Mouse (Mus musculus): Measurements from ENCODE around the gene Hcn1. TPM values are rescaled to one million over a fixed set of nuclear protein-coding genes. Genes with fewer than 3 reads are reported as not detected.

The Hcn1 gene
- total and polyA plus RNA-seq, 3 experiments = not detected

DNA sequence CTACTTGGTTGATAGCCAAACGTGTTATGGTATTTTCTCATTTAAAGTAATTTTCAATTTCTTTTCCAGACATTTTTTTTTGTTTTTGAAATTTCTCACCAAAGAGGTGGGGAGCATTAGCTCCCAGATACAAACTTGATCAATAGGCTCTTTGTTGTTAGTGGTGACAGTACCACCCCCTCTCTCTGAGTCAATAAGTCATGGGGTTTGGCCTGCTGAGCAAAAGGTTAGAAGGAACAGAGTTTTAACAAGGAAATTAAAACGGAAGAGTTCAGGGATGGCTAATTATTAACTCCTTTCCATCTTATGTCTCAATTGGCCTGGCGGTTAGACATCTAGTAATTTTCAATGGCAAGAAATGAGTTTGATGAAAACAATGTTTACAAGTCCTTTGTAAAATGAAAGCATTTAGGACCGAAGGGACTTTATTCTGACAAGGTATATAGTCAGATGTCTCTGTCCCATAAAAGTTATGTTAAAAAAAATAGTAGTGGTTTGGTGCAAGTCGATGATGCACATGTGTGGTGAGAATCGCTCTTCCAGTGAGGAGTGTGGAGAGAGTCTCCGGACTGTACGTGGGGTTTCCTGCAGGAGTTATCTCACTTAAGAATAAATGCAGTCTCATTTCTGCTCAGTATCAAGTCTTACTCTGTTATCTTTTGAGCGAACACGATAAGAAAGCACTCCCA is 7.5 kb upstream of the Hcn1 start:
- Histone ChIP-seq H3K4me1 (ENCODE audit: control insufficient read depth in 1 of 2, insufficient read depth in 2 of 2, low read length in 2 of 2) (no peaks in the 10 kb centered on the region), H3K4me3 (ENCODE audit: control insufficient read depth in 1 of 2, insufficient read depth in 1 of 2, low read depth in 2 of 2, low read length in 2 of 2) (no peak overlapping the region), H3K9me3 (replicated peaks; ENCODE audit: insufficient read depth, low read length) (no peaks in the 10 kb centered on the region), H3K27me3 (ENCODE audit: control insufficient read depth in 1 of 2, insufficient read depth in 2 of 2, low read length in 2 of 2) (no peaks in the 10 kb centered on the region), H3K27ac (ENCODE audit: control insufficient read depth, low read depth, low read length) (no peak overlapping the region), H3K9ac (ENCODE audit: control insufficient read depth, low read depth, low read length, poor library complexity, severe bottlenecking) (no peak overlapping the region), H3K36me3 (ENCODE audit: control insufficient read depth in 1 of 2, insufficient read depth in 2 of 2, low read length in 2 of 2) (no peaks in the 10 kb centered on the region), H3K79me2 (ENCODE audit: control insufficient read depth, insufficient read depth, low read length, poor library complexity) (no peaks in the 10 kb centered on the region)
- no peak for DNase-seq (ENCODE audit: low read depth, low spot score)
- no peak for TF ChIP-seq MYB (IDR thresholded peaks at IDR 0.05; ENCODE audit: low read depth, low read length)
- TF ChIP-seq CHD1 (IDR thresholded peaks at IDR 0.05; ENCODE audit: low read depth, low read length) = no peak
- TF ChIP-seq MAZ (IDR thresholded peaks at IDR 0.05; ENCODE audit: low read depth, low read length) = no peak
- TF ChIP-seq BHLHE40 (IDR thresholded peaks at IDR 0.05; ENCODE audit: borderline replicate concordance, low read depth, low read length) = no peak
- no peak for TF ChIP-seq POLR2AphosphoS2 (IDR thresholded peaks at IDR 0.05; ENCODE audit: low read length)
- no peak for TF ChIP-seq MAFK (IDR thresholded peaks at IDR 0.05; ENCODE audit: borderline replicate concordance, low read depth, low read length)
- TF ChIP-seq SMC3 (IDR thresholded peaks at IDR 0.05; ENCODE audit: low read depth, low read length) = no peak
- no peak for TF ChIP-seq RCOR1 (IDR thresholded peaks at IDR 0.05; ENCODE audit: low read depth, low read length)
- no peak for TF ChIP-seq ZMIZ1 (IDR thresholded peaks at IDR 0.05; ENCODE audit: low read depth, low read length)
- no peak for TF ChIP-seq SIN3A (IDR thresholded peaks at IDR 0.05; ENCODE audit: low read length)
- TF ChIP-seq USF2 (IDR thresholded peaks at IDR 0.05; ENCODE audit: borderline replicate concordance in 1 of 2, insufficient read depth in 1 of 2, low read depth in 1 of 2, low read length in 2 of 2) = no peak

DNA sequence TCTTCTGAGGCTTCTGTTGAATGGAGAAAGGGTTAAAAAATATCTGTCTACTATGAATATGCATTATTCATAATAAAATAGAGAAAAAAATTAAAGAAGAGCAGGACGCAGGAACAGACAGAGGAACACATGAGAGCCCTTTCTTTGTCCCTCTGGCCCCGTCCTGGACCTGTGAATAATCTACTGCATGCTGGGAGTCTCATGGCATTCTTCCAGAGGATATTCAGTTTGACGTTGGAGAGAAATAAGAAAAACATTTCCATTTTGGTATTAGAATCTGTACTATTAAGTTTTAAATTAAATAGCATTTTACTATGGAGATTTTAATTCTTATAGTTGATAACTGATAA is 7.0 kb upstream of the Hcn1 start:
- H3K9me3 ChIP-seq (replicated peaks; ENCODE audit: insufficient read depth, low read length) = no peaks in the 10 kb centered on the region
- no peak overlapping the region for H3K27ac ChIP-seq (ENCODE audit: control insufficient read depth, low read depth, low read length)
- no peak for DNase-seq (ENCODE audit: low read depth, low spot score)
- H3K4me3 ChIP-seq (ENCODE audit: control insufficient read depth in 1 of 2, insufficient read depth in 1 of 2, low read depth in 2 of 2, low read length in 2 of 2) = no peak overlapping the region
- H3K27me3 ChIP-seq (ENCODE audit: control insufficient read depth in 1 of 2, insufficient read depth in 2 of 2, low read length in 2 of 2) = no peaks in the 10 kb centered on the region
- TF ChIP-seq CHD1 (IDR thresholded peaks at IDR 0.05; ENCODE audit: low read depth, low read length) = no peak
- no peak for TF ChIP-seq TCF12 (IDR thresholded peaks at IDR 0.05; ENCODE audit: low read depth, low read length)
- no peak for TF ChIP-seq HCFC1 (IDR thresholded peaks at IDR 0.05; ENCODE audit: low read depth, low read length)
- no peak for TF ChIP-seq RCOR1 (IDR thresholded peaks at IDR 0.05; ENCODE audit: low read depth, low read length)
- no peak for TF ChIP-seq GABPA (IDR thresholded peaks at IDR 0.05; ENCODE audit: low read depth, low read length)
- TF ChIP-seq MAZ (IDR thresholded peaks at IDR 0.05; ENCODE audit: low read depth, low read length) = no peak
- TF ChIP-seq TBP (IDR thresholded peaks at IDR 0.05; ENCODE audit: low read depth, low read length) = no peak
- no peak for TF ChIP-seq RAD21 (IDR thresholded peaks at IDR 0.05; ENCODE audit: low read depth, low read length)
- TF ChIP-seq KAT2A (conservative IDR thresholded peaks at IDR 0.05; ENCODE audit: low read depth, low read length) = no peak
- TF ChIP-seq NELFE (IDR thresholded peaks at IDR 0.05; ENCODE audit: low read depth, low read length) = no peak
- no peak for TF ChIP-seq TAL1 (IDR thresholded peaks at IDR 0.05; ENCODE audit: low read length)
- no peak for TF ChIP-seq EP300 (IDR thresholded peaks at IDR 0.05; ENCODE audit: low read depth in 1 of 2, low read length in 2 of 2)
- TF ChIP-seq BHLHE40 (IDR thresholded peaks at IDR 0.05; ENCODE audit: borderline replicate concordance, low read depth, low read length) = no peak
- TF ChIP-seq ELF1 (IDR thresholded peaks at IDR 0.05; ENCODE audit: low read depth, low read length) = no peak
- no peak for TF ChIP-seq MYB (IDR thresholded peaks at IDR 0.05; ENCODE audit: low read depth, low read length)
- TF ChIP-seq ZC3H11A (IDR thresholded peaks at IDR 0.05; ENCODE audit: low read depth, low read length) = no peak
- no peak for TF ChIP-seq ZNF384 (IDR thresholded peaks at IDR 0.05; ENCODE audit: low read depth, low read length)
- TF ChIP-seq USF1 (IDR thresholded peaks at IDR 0.05; ENCODE audit: low read depth, low read length) = no peak
- no peak for TF ChIP-seq E2F4 (IDR thresholded peaks at IDR 0.05; ENCODE audit: borderline replicate concordance, low read depth, low read length)
- no peaks in the 10 kb centered on the region for H3K36me3 ChIP-seq (ENCODE audit: control insufficient read depth in 1 of 2, insufficient read depth in 2 of 2, low read length in 2 of 2)
- H3K79me2 ChIP-seq (ENCODE audit: control insufficient read depth, insufficient read depth, low read length, poor library complexity) = no peaks in the 10 kb centered on the region
- no peak overlapping the region for H3K9ac ChIP-seq (ENCODE audit: control insufficient read depth, low read depth, low read length, poor library complexity, severe bottlenecking)
- H3K4me1 ChIP-seq (ENCODE audit: control insufficient read depth in 1 of 2, insufficient read depth in 2 of 2, low read length in 2 of 2) = no peaks in the 10 kb centered on the region
